Mouse (Mus musculus): ENCODE measurements around the gene Pip4p1.
"Not testable (repeated sequence)": the region's sequence is repeated elsewhere in the genome, so short reads cannot be mapped to it uniquely, and the experiment has no call there.

The Pip4p1 gene

GRCm38 (mm10) chr14:50930754-50931492, at the start of gene Pip4p1, which contains the start of gene Pnp:
Gene Pip4p1, minus strand, starts transcription at chr14:50930856.
Gene Pnp, plus strand, starts transcription at chr14:50931082.
- CTCF ChIA-PET, result no interaction called here

GRCm38 (mm10) chr14:50979631-50980030, 49.0 kb upstream of the Pip4p1 start:
- CTCF ChIA-PET, result interaction anchor here (1.0 kb wide), 1 partner anchor 11 kb away, joined by 9 read pairs; no protein-coding TSS in a partner anchor

- CTCF ChIA-PET, result not testable (repeated sequence)
Measured at GRCm38 (mm10) chr14:50978451-50978850, 47.8 kb upstream of the Pip4p1 start.

GRCm38 (mm10) chr14:50976674-50977073, 46.0 kb upstream of the Pip4p1 start:
- CTCF ChIA-PET, result no interaction called here

GRCm38 (mm10) chr14:50975001-50975400, 44.3 kb upstream of the Pip4p1 start:
- CTCF ChIA-PET, result no interaction called here

- CTCF ChIA-PET, result no interaction called here
Measured at GRCm38 (mm10) chr14:50973700-50974099, 43.0 kb upstream of the Pip4p1 start.

GRCm38 (mm10) chr14:50973054-50973453, 42.4 kb upstream of the Pip4p1 start:
- CTCF ChIA-PET, result not testable (repeated sequence)

- CTCF ChIA-PET, result no interaction called here
Measured at GRCm38 (mm10) chr14:50970822-50971221, 40.2 kb upstream of the Pip4p1 start.

- CTCF ChIA-PET, result interaction anchor here (0.6 kb wide), 1 partner anchor 1027 kb away, joined by 27 read pairs; no protein-coding TSS in a partner anchor
Measured at GRCm38 (mm10) chr14:50969558-50970544, 39.2 kb upstream of the Pip4p1 start.

GRCm38 (mm10) chr14:50969041-50969440, 38.4 kb upstream of the Pip4p1 start:
- CTCF ChIA-PET, result interaction anchor here (0.6 to 1.0 kb wide), 2 partner anchors 11 to 1028 kb away, joined by 9 to 27 read pairs; no protein-coding TSS in a partner anchor

GRCm38 (mm10) chr14:50968216-50968980, 37.7 kb upstream of the Pip4p1 start:
- CTCF ChIA-PET, result interaction anchor here (0.6 to 1.0 kb wide), 2 partner anchors 12 to 1029 kb away, joined by 9 to 27 read pairs; no protein-coding TSS in a partner anchor

- CTCF ChIA-PET, result not testable (repeated sequence)
Measured at GRCm38 (mm10) chr14:50958289-50958995, 27.8 kb upstream of the Pip4p1 start.

GRCm38 (mm10) chr14:50957146-50957545, 26.5 kb upstream of the Pip4p1 start:
- CTCF ChIA-PET, result not testable (repeated sequence)

GRCm38 (mm10) chr14:50956724-50957123, 26.1 kb upstream of the Pip4p1 start:
- CTCF ChIA-PET, result not testable (repeated sequence)

- CTCF ChIA-PET, result not testable (repeated sequence)
Measured at GRCm38 (mm10) chr14:50955942-50956508, 25.4 kb upstream of the Pip4p1 start, which contains the start of gene Pnp2. Gene Pnp2, plus strand, starts transcription at chr14:50955992.

GRCm38 (mm10) chr14:50955487-50955886, 24.8 kb upstream of the Pip4p1 start:
- CTCF ChIA-PET, result no interaction called here

GRCm38 (mm10) chr14:50945526-50945925, 14.9 kb upstream of the Pip4p1 start:
- CTCF ChIA-PET, result interaction anchor here (0.6 kb wide), 1 partner anchor 120 kb away, joined by 4 read pairs; no protein-coding TSS in a partner anchor

GRCm38 (mm10) chr14:50945081-50945480, 14.4 kb upstream of the Pip4p1 start:
- CTCF ChIA-PET, result interaction anchor here (0.6 kb wide), 1 partner anchor 121 kb away, joined by 4 read pairs; no protein-coding TSS in a partner anchor

- CTCF ChIA-PET, result not testable (repeated sequence)
Measured at GRCm38 (mm10) chr14:50944668-50945033, 14.0 kb upstream of the Pip4p1 start.

- CTCF ChIA-PET, result no interaction called here
Measured at GRCm38 (mm10) chr14:50943932-50944667, 13.4 kb upstream of the Pip4p1 start, which contains the start of gene Gm49342. Gene Gm49342, plus strand, starts transcription at chr14:50944517.
